Mouse (Mus musculus) MEL (cell line): ENCODE data around the gene Mkrn1. TPM values are rescaled to one million over a fixed set of nuclear protein-coding genes. Genes with fewer than 3 reads are reported as not detected.

Source experiments
- DNase-seq: peaks from one replicate; pipeline ENCODE4 v3.0.0; 2011; ENCODE audit warnings: low read depth, low spot score
- H3K27ac ChIP-seq: 2 replicates; pipeline ENCODE4 v1.5.1; 2012; ENCODE audit warnings: low read depth, mild to moderate bottlenecking, control low read depth, low read length, moderate library complexity; ENCODE audit not compliant: control insufficient read depth
- H3K27me3 ChIP-seq, 2 experiments: fragments of 150-350 bp in 1 of 2; sonication (generic) in 1 of 2; 2 replicates each; pipeline ENCODE4 v1.6.1; 2012; ENCODE audit warnings: low read length in 2 of 2, mild to moderate bottlenecking in 2 of 2, improper control_type of control experiment in 1 of 2, moderate library complexity in 1 of 2; ENCODE audit not compliant: insufficient read depth in 2 of 2, control insufficient read depth in 1 of 2
- H3K36me3 ChIP-seq, 2 experiments: 2 replicates each; pipeline ENCODE4 v1.6.1; 2012 to 2014; ENCODE audit warnings: low read length in 2 of 2, improper control_type of control experiment in 1 of 2, inconsistent platforms in 1 of 2, mild to moderate bottlenecking in 1 of 2; ENCODE audit not compliant: insufficient read depth in 2 of 2, control insufficient read depth in 1 of 2
- H3K4me1 ChIP-seq, 2 experiments: fragments of 150-350 bp in 1 of 2; sonication (generic) in 1 of 2; 2 replicates each; pipeline ENCODE4 v1.6.1; 2012; ENCODE audit warnings: low read length in 2 of 2, improper control_type of control experiment in 1 of 2, mild to moderate bottlenecking in 1 of 2; ENCODE audit not compliant: insufficient read depth in 2 of 2, control insufficient read depth in 1 of 2
- H3K4me3 ChIP-seq, 2 experiments: fragments of 150-350 bp in 1 of 2; sonication (generic) in 1 of 2; 2 replicates each; pipeline ENCODE4 v1.5.1; 2012; ENCODE audit warnings: low read depth in 2 of 2, low read length in 2 of 2, mild to moderate bottlenecking in 2 of 2, moderate library complexity in 2 of 2, control low read depth in 1 of 2, improper control_type of control experiment in 1 of 2; ENCODE audit not compliant: control insufficient read depth in 1 of 2, insufficient read depth in 1 of 2
- H3K79me2 ChIP-seq: 2 replicates; pipeline ENCODE4 v1.6.1; 2012; ENCODE audit warnings: mild to moderate bottlenecking, low read length, moderate library complexity; ENCODE audit not compliant: control insufficient read depth, poor library complexity, insufficient read depth
- H3K9ac ChIP-seq: 2 replicates; pipeline ENCODE4 v1.6.1; 2012; ENCODE audit warnings: low read depth, mild to moderate bottlenecking, control low read depth, low read length, moderate library complexity; ENCODE audit not compliant: control insufficient read depth, poor library complexity, severe bottlenecking
- H3K9me3 ChIP-seq: fragments of 150-350 bp; sonication (generic); replicated peaks from 2 replicates; pipeline ENCODE4 v1.6.1; 2012; ENCODE audit warnings: mild to moderate bottlenecking, low read length, improper control_type of control experiment, moderate library complexity; ENCODE audit not compliant: insufficient read depth
- BHLHE40 ChIP-seq: IDR thresholded peaks from 2 replicates; pipeline ENCODE4 v1.6.1; 2012; ENCODE audit warnings: low read depth, mild to moderate bottlenecking, inconsistent platforms, low read length, improper control_type of control experiment, borderline replicate concordance
- CHD2 ChIP-seq: IDR thresholded peaks from 2 replicates; pipeline ENCODE4 v1.6.1; 2011; ENCODE audit warnings: low read length, improper control_type of control experiment
- CTCF ChIP-seq, 3 experiments: IDR thresholded peaks in 2 of 3; conservative IDR thresholded peaks in 1 of 3; 2 replicates each; pipeline ENCODE4 v1.5.1; 2011 to 2012; ENCODE audit warnings: low read length in 3 of 3, low read depth in 2 of 3, mild to moderate bottlenecking in 2 of 3, improper control_type of control experiment in 1 of 3, inconsistent platforms in 1 of 3, mixed read lengths in 1 of 3, moderate library complexity in 1 of 3; ENCODE audit not compliant: control insufficient read depth in 1 of 3, insufficient read depth in 1 of 3, poor library complexity in 1 of 3, severe bottlenecking in 1 of 3
- E2F4 ChIP-seq: IDR thresholded peaks from 2 replicates; pipeline ENCODE4 v1.6.1; 2011; ENCODE audit warnings: low read depth, low read length, improper control_type of control experiment, borderline replicate concordance
- GABPA ChIP-seq: IDR thresholded peaks from 2 replicates; pipeline ENCODE4 v1.6.1; 2012; ENCODE audit warnings: low read depth, mild to moderate bottlenecking, inconsistent platforms, low read length, improper control_type of control experiment, moderate library complexity
- HCFC1 ChIP-seq: IDR thresholded peaks from 2 replicates; pipeline ENCODE4 v1.6.1; 2012; ENCODE audit warnings: low read depth, mild to moderate bottlenecking, inconsistent platforms, low read length, improper control_type of control experiment, moderate library complexity
- JUND ChIP-seq: IDR thresholded peaks from 2 replicates; pipeline ENCODE4 v1.6.1; 2011; ENCODE audit warnings: low read depth, mild to moderate bottlenecking, improper control_type of control experiment, low read length
- KAT2A ChIP-seq: conservative IDR thresholded peaks from 2 replicates; pipeline ENCODE4 v1.6.1; 2012; ENCODE audit warnings: low read depth, low read length, improper control_type of control experiment, inconsistent platforms
- MAZ ChIP-seq: IDR thresholded peaks from 2 replicates; pipeline ENCODE4 v1.6.1; 2012; ENCODE audit warnings: low read depth, mild to moderate bottlenecking, inconsistent platforms, low read length, improper control_type of control experiment
- MEF2A ChIP-seq: IDR thresholded peaks from 2 replicates; pipeline ENCODE4 v1.6.1; 2014; ENCODE audit warnings: low read depth, mild to moderate bottlenecking, inconsistent platforms, low read length, improper control_type of control experiment; ENCODE audit not compliant: poor library complexity, insufficient replicate concordance, severe bottlenecking; ENCODE audit errors: extremely low read depth
- MYB ChIP-seq: IDR thresholded peaks from 2 replicates; pipeline ENCODE4 v1.6.1; 2011; ENCODE audit warnings: mild to moderate bottlenecking, low read depth, low read length, improper control_type of control experiment
- NELFE ChIP-seq: IDR thresholded peaks from 2 replicates; pipeline ENCODE4 v1.6.1; 2011; ENCODE audit warnings: low read depth, low read length, improper control_type of control experiment
- NRF1 ChIP-seq: IDR thresholded peaks from 2 replicates; pipeline ENCODE4 v1.6.1; 2014; ENCODE audit warnings: low read depth, mild to moderate bottlenecking, inconsistent platforms, low read length, improper control_type of control experiment, moderate library complexity; ENCODE audit not compliant: poor library complexity, insufficient read depth, severe bottlenecking
- POLR2AphosphoS2 ChIP-seq: IDR thresholded peaks from 2 replicates; pipeline ENCODE4 v1.6.1; 2011; ENCODE audit warnings: low read length, improper control_type of control experiment
- POLR2AphosphoS5 ChIP-seq: IDR thresholded peaks from 2 replicates; pipeline ENCODE4 v1.6.1; 2012; ENCODE audit warnings: low read depth, borderline replicate concordance, mild to moderate bottlenecking, inconsistent platforms, low read length, moderate library complexity, mixed read lengths
- RAD21 ChIP-seq: IDR thresholded peaks from 2 replicates; pipeline ENCODE4 v1.6.1; 2011; ENCODE audit warnings: mild to moderate bottlenecking, low read depth, low read length, improper control_type of control experiment
- RCOR1 ChIP-seq: IDR thresholded peaks from 2 replicates; pipeline ENCODE4 v1.6.1; 2012; ENCODE audit warnings: low read depth, mild to moderate bottlenecking, inconsistent platforms, low read length, improper control_type of control experiment
- SIN3A ChIP-seq: IDR thresholded peaks from 2 replicates; pipeline ENCODE4 v1.6.1; 2012; ENCODE audit warnings: low read length, improper control_type of control experiment, inconsistent platforms
- SMC3 ChIP-seq: IDR thresholded peaks from 2 replicates; pipeline ENCODE4 v1.6.1; 2011; ENCODE audit warnings: low read depth, low read length, improper control_type of control experiment
- TAL1 ChIP-seq: IDR thresholded peaks from 2 replicates; pipeline ENCODE4 v1.6.1; 2012; ENCODE audit warnings: mild to moderate bottlenecking, inconsistent platforms, low read length, moderate library complexity, mixed read lengths
- TCF12 ChIP-seq: IDR thresholded peaks from 2 replicates; pipeline ENCODE4 v1.6.1; 2014; ENCODE audit warnings: low read depth, mild to moderate bottlenecking, inconsistent platforms, low read length, improper control_type of control experiment, moderate library complexity
- UBTF ChIP-seq: IDR thresholded peaks from 2 replicates; pipeline ENCODE4 v1.6.1; 2012; ENCODE audit warnings: low read depth, mild to moderate bottlenecking, inconsistent platforms, low read length, improper control_type of control experiment, moderate library complexity, borderline replicate concordance; ENCODE audit not compliant: insufficient read depth
- USF1 ChIP-seq: IDR thresholded peaks from 2 replicates; pipeline ENCODE4 v1.6.1; 2014; ENCODE audit warnings: low read depth, mild to moderate bottlenecking, inconsistent platforms, low read length, improper control_type of control experiment, moderate library complexity
- USF2 ChIP-seq, 2 experiments: IDR thresholded peaks; 2 replicates each; pipeline ENCODE4 v1.6.1; 2011 to 2012; ENCODE audit warnings: improper control_type of control experiment in 2 of 2, low read length in 2 of 2, borderline replicate concordance in 1 of 2, inconsistent platforms in 1 of 2, low read depth in 1 of 2, mild to moderate bottlenecking in 1 of 2; ENCODE audit not compliant: insufficient read depth in 1 of 2
- ZC3H11A ChIP-seq: IDR thresholded peaks from 2 replicates; pipeline ENCODE4 v1.6.1; 2012; ENCODE audit warnings: low read depth, mild to moderate bottlenecking, inconsistent platforms, low read length, improper control_type of control experiment
- ZMIZ1 ChIP-seq: IDR thresholded peaks from 2 replicates; pipeline ENCODE4 v1.6.1; 2012; ENCODE audit warnings: low read depth, mild to moderate bottlenecking, inconsistent platforms, low read length, improper control_type of control experiment, moderate library complexity
- polyA plus RNA-seq, 2 experiments: library from polyadenylated mRNA; stranded (reverse) in 1 of 2; unstranded in 1 of 2; fragments of >175 nt in 1 of 2; fragments of >200 nt in 1 of 2; gene quantifications; 2 replicates each; pipeline versions ENCODE4 v1.2.1 to v1.2.4; 2012; ENCODE audit warnings: low replicate concordance in 2 of 2, low read depth in 1 of 2; ENCODE audit not compliant: insufficient read length in 2 of 2, insufficient read depth in 1 of 2, missing spikeins in 1 of 2
- total RNA-seq: library from RNA; depleted of rRNA; stranded (reverse); fragments of 300-350 nt; gene quantifications from 2 replicates; pipeline ENCODE4 v1.2.3, GENCODE M21; 2012

The Mkrn1 gene
- total and polyA plus RNA-seq, 3 experiments: 57.4 to 58.1 TPM; not detected in 1

- TF ChIP-seq NELFE (peak; percentile 62), CHD2 (no peak), JUND (no peak), USF2 (IDR thresholded peaks at IDR 0.05; ENCODE audit: borderline replicate concordance in 1 of 2, insufficient read depth in 1 of 2, low read depth in 1 of 2, low read length in 2 of 2) (peak; percentile 79 to 93), NRF1 (no peak), RCOR1 (no peak; the same call in 1 of the 2 replicates), TCF12 (peak; percentile 27; the same call in 1 of the 2 replicates)
Measured at GRCm38 (mm10) chr6:39377311-39377827, 42.9 kb downstream of the Mkrn1 start, which contains the start of gene Slc37a3 (continued).

DNA sequence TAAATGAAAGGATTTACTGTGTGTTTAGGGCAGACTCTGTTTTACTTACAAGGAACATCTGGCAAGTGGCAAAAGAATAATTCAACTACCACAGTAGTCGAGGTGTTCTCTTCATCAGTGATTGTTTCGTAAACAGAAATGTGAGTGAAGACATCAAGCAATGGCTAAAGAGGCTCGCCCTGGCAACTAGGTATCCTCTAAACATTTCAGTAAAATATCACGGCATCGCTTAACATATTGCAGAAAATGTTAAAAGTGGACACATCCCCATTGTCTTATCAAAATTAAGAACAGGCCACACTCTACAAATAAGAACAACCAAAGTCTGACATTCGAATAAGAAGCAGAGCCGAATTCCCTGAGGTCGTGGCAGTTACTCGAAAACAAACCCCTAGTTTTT lies 43.5 kb downstream of the Mkrn1 start:
- peak overlapping the region; percentile 78 for H3K9ac ChIP-seq
- H3K36me3 ChIP-seq: peaks cover 0 to 14% of the 10 kb centered on the region in 2 experiments; a peak in 2 of 4 replicates
- H3K79me2 ChIP-seq: no peaks in the 10 kb centered on the region; the same call in 1 of the 2 replicates
- H3K27me3 ChIP-seq: no peaks in the 10 kb centered on the region
- H3K4me3 ChIP-seq: peak overlapping the region; percentile 72 to 87
- H3K27ac ChIP-seq: no peak overlapping the region
- H3K4me1 ChIP-seq: peaks cover 5 to 20% of the 10 kb centered on the region in 2 experiments
- H3K9me3 ChIP-seq: no peaks in the 10 kb centered on the region
- TF ChIP-seq MEF2A (no peak), MAZ (no peak), SIN3A (no peak), ZMIZ1 (no peak; the same call in 1 of the 2 replicates), POLR2AphosphoS2 (no peak), TAL1 (no peak), USF2 (IDR thresholded peaks at IDR 0.05; ENCODE audit: borderline replicate concordance in 1 of 2, insufficient read depth in 1 of 2, low read depth in 1 of 2, low read length in 2 of 2) (no peak), KAT2A (no peak)
- DNase-seq: peak; percentile 35

DNA sequence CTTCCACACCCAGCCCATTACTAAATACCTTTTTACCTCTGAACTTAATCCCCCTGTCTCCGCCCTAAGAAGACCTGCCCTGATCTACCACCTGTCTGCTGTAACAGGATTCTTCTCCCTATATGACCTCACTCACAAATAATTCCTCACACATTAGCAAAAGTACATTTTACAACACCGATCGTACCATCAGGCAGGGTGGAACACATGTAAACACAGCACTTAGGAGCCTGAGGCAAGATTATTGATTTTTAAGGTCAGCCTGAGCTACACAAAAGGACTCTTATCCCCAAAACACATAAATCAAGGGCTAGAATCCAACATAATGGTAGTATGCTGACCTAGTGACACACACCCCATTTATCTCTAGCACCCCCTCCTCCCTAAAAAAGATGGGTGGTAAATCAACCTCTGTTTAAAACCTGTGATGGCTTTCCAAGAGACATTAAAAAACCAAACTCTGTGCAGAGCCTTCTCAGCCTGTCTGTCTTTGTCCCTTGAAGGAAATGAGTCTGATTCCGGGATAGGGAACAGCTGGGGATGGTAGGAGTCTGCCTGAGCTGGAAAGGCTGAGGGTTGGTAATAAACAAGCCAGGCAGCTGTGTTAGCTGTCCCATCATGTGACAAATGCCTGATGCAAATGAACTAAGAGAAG lies 46.8 kb downstream of the Mkrn1 start:
- Histone ChIP-seq H3K36me3 (peaks cover 0 to 8% of the 10 kb centered on the region in 2 experiments; a peak in 2 of 4 replicates), H3K9me3 (no peaks in the 10 kb centered on the region)
- TF ChIP-seq E2F4 (no peak), MEF2A (no peak), SMC3 (no peak), MYB (no peak), POLR2AphosphoS5 (no peak), BHLHE40 (no peak), USF2 (IDR thresholded peaks at IDR 0.05; ENCODE audit: borderline replicate concordance in 1 of 2, insufficient read depth in 1 of 2, low read depth in 1 of 2, low read length in 2 of 2) (no peak), HCFC1 (no peak), USF1 (no peak), UBTF (no peak), ZC3H11A (no peak), RAD21 (no peak), CTCF (IDR thresholded peaks at IDR 0.05 in 2 of 3, conservative IDR thresholded peaks at IDR 0.05 in 1 of 3; ENCODE audit: control insufficient read depth in 1 of 3, insufficient read depth in 1 of 3, low read depth in 2 of 3, low read length in 3 of 3, poor library complexity in 1 of 3, severe bottlenecking in 1 of 3) (no peak), GABPA (no peak), CHD2 (no peak), TCF12 (no peak)
- TF ChIP-seq, all 39 proteins: peak for 0
- no peak overlapping the region for H3K4me3 ChIP-seq
- no peaks in the 10 kb centered on the region for H3K27me3 ChIP-seq
- no peaks in the 10 kb centered on the region; the same call in 1 of the 2 replicates for H3K79me2 ChIP-seq
- H3K27ac ChIP-seq: no peak overlapping the region
- DNase-seq: no peak
- peaks cover 5 to 6% of the 10 kb centered on the region in 2 experiments; a peak in 3 of 4 replicates for H3K4me1 ChIP-seq
- H3K9ac ChIP-seq: no peak overlapping the region
